Mouse (Mus musculus) frontal cortex, postnatal 36 days (tissue): ENCODE results near the gene Hcfc1r1.

Experiments used
- DNase-seq, 2 experiments: peaks; one replicate each; pipeline ENCODE4 v3.0.0; 2022; ENCODE audit warnings: low spot score in 2 of 2

The Hcfc1r1 gene

GRCm38 (mm10) chr17:23673424-23674073 is at the start of gene Hcfc1r1, which contains the start of gene Thoc6:
Gene Hcfc1r1 (plus strand): TSS chr17:23673596.
Gene Thoc6 (minus strand): TSS chr17:23673882.
- DNase-seq = peak; percentile 96 to 97

- no peak for DNase-seq
Measured at GRCm38 (mm10) chr17:23627813-23628212, 45.6 kb upstream of the Hcfc1r1 start.

- DNase-seq = peak; percentile 83 to 88
Measured at GRCm38 (mm10) chr17:23630195-23631020, 43.0 kb upstream of the Hcfc1r1 start.

GRCm38 (mm10) chr17:23631241-23631640 is 42.2 kb upstream of the Hcfc1r1 start:
- no peak for DNase-seq

GRCm38 (mm10) chr17:23644613-23645495 is 28.5 kb upstream of the Hcfc1r1 start, which contains the start of gene Mmp25:
Gene Mmp25 (minus strand): TSS chr17:23645277.
- no peak for DNase-seq

GRCm38 (mm10) chr17:23645894-23646293 is 27.5 kb upstream of the Hcfc1r1 start:
- no peak for DNase-seq

- DNase-seq = no peak
Measured at GRCm38 (mm10) chr17:23651363-23651762, 22.0 kb upstream of the Hcfc1r1 start.

GRCm38 (mm10) chr17:23653324-23653723 is 20.1 kb upstream of the Hcfc1r1 start:
- no peak for DNase-seq

GRCm38 (mm10) chr17:23654001-23654400 is 19.4 kb upstream of the Hcfc1r1 start:
- DNase-seq = no peak

- DNase-seq = no peak
Measured at GRCm38 (mm10) chr17:23654410-23654809, 19.0 kb upstream of the Hcfc1r1 start.

- no peak for DNase-seq
Measured at GRCm38 (mm10) chr17:23658450-23658849, 14.9 kb upstream of the Hcfc1r1 start.

- DNase-seq = no peak
Measured at GRCm38 (mm10) chr17:23660117-23660875, 13.1 kb upstream of the Hcfc1r1 start, which contains the start of gene Bicdl2. Gene Bicdl2 (plus strand): TSS chr17:23660506.

GRCm38 (mm10) chr17:23660876-23661200 is 12.6 kb upstream of the Hcfc1r1 start:
- DNase-seq = no peak

- DNase-seq = no peak
Measured at GRCm38 (mm10) chr17:23661526-23661925, 11.9 kb upstream of the Hcfc1r1 start.

GRCm38 (mm10) chr17:23664556-23665021 is 8.8 kb upstream of the Hcfc1r1 start:
- no peak for DNase-seq

GRCm38 (mm10) chr17:23665511-23665910 is 7.9 kb upstream of the Hcfc1r1 start:
- no peak for DNase-seq

GRCm38 (mm10) chr17:23670516-23671074 is 2.8 kb upstream of the Hcfc1r1 start:
- no peak for DNase-seq

GRCm38 (mm10) chr17:23671519-23671918 is 1.9 kb upstream of the Hcfc1r1 start:
- DNase-seq = no peak

- DNase-seq = no peak
Measured at GRCm38 (mm10) chr17:23672761-23673160, 635 bp upstream of the Hcfc1r1 start.

GRCm38 (mm10) chr17:23674271-23674952 is 1.0 kb downstream of the Hcfc1r1 start:
- DNase-seq = peak in 1 of 2 experiments; percentile 22
